Mouse (Mus musculus): Measurements from ENCODE around the gene Ppard. TPM values are rescaled to one million over a fixed set of nuclear protein-coding genes. Genes with fewer than 3 reads are reported as not detected.

Gene Ppard
- polyA plus RNA-seq, 1 experiment from 2014 or later = 1.9 TPM

DNA sequence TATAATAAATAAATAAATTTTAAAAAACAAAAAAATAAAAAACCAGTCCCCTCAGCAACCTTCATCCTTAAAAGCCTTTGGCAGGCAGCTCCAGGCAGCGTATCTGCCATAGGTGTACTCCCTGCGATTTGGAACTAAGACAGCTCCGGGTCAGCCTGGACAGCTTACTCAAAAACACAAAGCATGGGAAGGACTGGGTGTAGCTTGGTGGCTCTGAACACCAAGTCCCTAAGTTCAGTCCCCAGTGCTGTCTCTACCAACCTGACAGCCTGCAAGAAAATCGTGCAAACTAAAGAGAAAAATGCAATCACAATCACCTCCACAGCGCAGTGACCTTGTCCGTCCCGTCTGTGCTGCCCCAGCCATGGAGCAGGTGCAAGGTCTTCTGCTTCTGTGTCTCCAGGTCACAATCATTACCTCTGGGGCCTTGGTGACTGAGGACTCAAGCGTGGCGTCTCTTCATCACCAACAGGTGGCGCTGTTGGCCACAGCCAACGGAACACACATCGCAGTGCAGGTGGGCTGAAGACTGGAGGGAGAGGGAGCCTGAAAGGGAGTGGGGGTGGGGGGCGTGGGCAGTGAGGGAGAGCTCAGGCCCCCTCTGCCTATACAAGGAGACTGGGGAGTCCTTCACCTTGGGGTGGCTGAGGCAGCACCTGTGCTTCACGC lies 28.3 kb upstream of the Ppard start:
- no peak overlapping the region for H3K9ac ChIP-seq (replicated peaks; ENCODE audit: low read length)
- 38% methylated on average over 14 of the region's 14 CpGs for WGBS
- DNase-seq (ENCODE audit: low spot score) (peak; percentile 73), ATAC-seq (replicated peaks; ENCODE audit: insufficient number of reproducible peaks, low FRiP score, low TSS enrichment, low read depth) (no peak)
- no peak overlapping the region for H3K4me2 ChIP-seq (ENCODE audit: low read depth, low read length)
- peaks cover 4% of the 10 kb centered on the region for H3K4me1 ChIP-seq (ENCODE audit: control insufficient read depth, insufficient read depth, low read length)
- H3K36me3 ChIP-seq (replicated peaks; ENCODE audit: control insufficient read depth, insufficient read depth, low read depth, low read length) = peaks cover under 1% of the 10 kb centered on the region; the same call in 1 of the 2 replicates
- no peaks in the 10 kb centered on the region for H3K9me3 ChIP-seq (replicated peaks; ENCODE audit: control insufficient read depth, low read length)
- no peaks in the 10 kb centered on the region for H3K27me3 ChIP-seq (ENCODE audit: control insufficient read depth, insufficient read depth, low read length)
- no peak overlapping the region for H3K27ac ChIP-seq (replicated peaks; ENCODE audit: low read depth, low read length)
- no peak overlapping the region for H3K4me3 ChIP-seq (ENCODE audit: low read depth, low read length)

- H3K4me2 ChIP-seq (ENCODE audit: low read depth, low read length) = no peak overlapping the region
- ATAC-seq (replicated peaks; ENCODE audit: insufficient number of reproducible peaks, low FRiP score, low TSS enrichment, low read depth) = no peak
- no peak for DNase-seq (ENCODE audit: low spot score)
- no peak overlapping the region for H3K9ac ChIP-seq (replicated peaks; ENCODE audit: low read length)
- no peaks in the 10 kb centered on the region for H3K36me3 ChIP-seq (replicated peaks; ENCODE audit: control insufficient read depth, insufficient read depth, low read depth, low read length)
- H3K27ac ChIP-seq (replicated peaks; ENCODE audit: low read depth, low read length) = no peak overlapping the region
- H3K4me1 ChIP-seq (ENCODE audit: control insufficient read depth, insufficient read depth, low read length) = peaks cover 4% of the 10 kb centered on the region
- H3K9me3 ChIP-seq (replicated peaks; ENCODE audit: control insufficient read depth, low read length) = no peaks in the 10 kb centered on the region
- H3K27me3 ChIP-seq (ENCODE audit: control insufficient read depth, insufficient read depth, low read length) = no peaks in the 10 kb centered on the region
- 93% methylated on average over 8 of the region's 8 CpGs for WGBS
- H3K4me3 ChIP-seq (ENCODE audit: low read depth, low read length) = no peak overlapping the region
Observed at GRCm38 (mm10) chr17:28205443-28205842, 27.1 kb upstream of the Ppard start.

GRCm38 (mm10) chr17:28207092-28207491 lies 25.4 kb upstream of the Ppard start:
- H3K4me1 ChIP-seq (ENCODE audit: control insufficient read depth, insufficient read depth, low read length) = peaks cover 4% of the 10 kb centered on the region
- H3K4me2 ChIP-seq (ENCODE audit: low read depth, low read length) = no peak overlapping the region
- 68% methylated on average over 8 of the region's 8 CpGs for WGBS
- H3K4me3 ChIP-seq (ENCODE audit: low read depth, low read length) = no peak overlapping the region
- no peaks in the 10 kb centered on the region for H3K27me3 ChIP-seq (ENCODE audit: control insufficient read depth, insufficient read depth, low read length)
- no peaks in the 10 kb centered on the region for H3K36me3 ChIP-seq (replicated peaks; ENCODE audit: control insufficient read depth, insufficient read depth, low read depth, low read length)
- ATAC-seq (replicated peaks; ENCODE audit: insufficient number of reproducible peaks, low FRiP score, low TSS enrichment, low read depth) = peak; percentile 5; the same call in 1 of the 2 replicates
- DNase-seq (ENCODE audit: low spot score) = no peak
- peak overlapping the region; percentile 25; the same call in 1 of the 2 replicates for H3K9ac ChIP-seq (replicated peaks; ENCODE audit: low read length)
- H3K27ac ChIP-seq (replicated peaks; ENCODE audit: low read depth, low read length) = peak overlapping the region; percentile 29
- H3K9me3 ChIP-seq (replicated peaks; ENCODE audit: control insufficient read depth, low read length) = no peaks in the 10 kb centered on the region

GRCm38 (mm10) chr17:28207591-28208313 lies 24.7 kb upstream of the Ppard start, which contains the start of gene Def6:
Gene Def6 (plus strand): TSS chr17:28207778.
- peak within 1 kb of the TSS; percentile 25 for H3K4me3 ChIP-seq (ENCODE audit: low read depth, low read length)

DNA sequence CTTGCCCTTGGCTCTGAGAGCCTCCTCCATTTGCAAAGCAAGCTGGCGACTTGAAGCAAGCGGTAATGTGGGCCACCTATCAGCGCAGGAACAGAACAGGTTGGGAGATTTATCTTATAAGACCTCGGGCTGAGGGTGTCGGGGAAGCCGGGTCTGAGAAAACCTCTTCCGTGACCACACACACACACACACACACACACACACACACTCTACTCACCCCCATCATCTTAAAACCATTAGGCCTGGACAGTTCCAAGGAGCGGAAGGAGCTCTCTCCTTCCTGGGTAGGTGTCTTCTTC lies 24.2 kb upstream of the Ppard start:
- 72% methylated on average over 8 of the region's 8 CpGs for WGBS
- H3K4me3 ChIP-seq (ENCODE audit: low read depth, low read length) = no peak overlapping the region

More at GRCm38 (mm10) chr17:28207591-28208313, 24.7 kb upstream of the Ppard start, which contains the start of gene Def6:
- Histone ChIP-seq H3K27ac (replicated peaks; ENCODE audit: low read depth, low read length) (peak within 1 kb of the TSS; percentile 29), H3K9me3 (replicated peaks; ENCODE audit: control insufficient read depth, low read length) (no peaks in the 10 kb centered on the region), H3K27me3 (ENCODE audit: control insufficient read depth, insufficient read depth, low read length) (no peaks in the 10 kb centered on the region), H3K4me2 (ENCODE audit: low read depth, low read length) (peak within 1 kb of the TSS; percentile 47), H3K9ac (replicated peaks; ENCODE audit: low read length) (peak within 1 kb of the TSS; percentile 48), H3K36me3 (replicated peaks; ENCODE audit: control insufficient read depth, insufficient read depth, low read depth, low read length) (no peaks in the 10 kb centered on the region), H3K4me1 (ENCODE audit: control insufficient read depth, insufficient read depth, low read length) (peaks cover 4% of the 10 kb centered on the region)
- DNase-seq (ENCODE audit: low spot score) = peak; percentile 90
- 21% methylated on average over 26 of the region's 26 CpGs for WGBS
- peak; percentile 73 for ATAC-seq (replicated peaks; ENCODE audit: insufficient number of reproducible peaks, low FRiP score, low TSS enrichment, low read depth)

GRCm38 (mm10) chr17:28209457-28210110 lies 22.9 kb upstream of the Ppard start:
- WGBS = 71% methylated on average over 4 of the region's 4 CpGs

More for the DNA sequence above, 24.2 kb upstream of the Ppard start:
- H3K4me2 ChIP-seq (ENCODE audit: low read depth, low read length) = peak overlapping the region; percentile 47; the same call in 1 of the 2 replicates
- H3K36me3 ChIP-seq (replicated peaks; ENCODE audit: control insufficient read depth, insufficient read depth, low read depth, low read length) = no peaks in the 10 kb centered on the region
- ATAC-seq (replicated peaks; ENCODE audit: insufficient number of reproducible peaks, low FRiP score, low TSS enrichment, low read depth) = no peak
- no peaks in the 10 kb centered on the region for H3K9me3 ChIP-seq (replicated peaks; ENCODE audit: control insufficient read depth, low read length)
- no peak for DNase-seq (ENCODE audit: low spot score)
- H3K9ac ChIP-seq (replicated peaks; ENCODE audit: low read length) = peak overlapping the region; percentile 48; the same call in 1 of the 2 replicates
- peaks cover 4% of the 10 kb centered on the region for H3K4me1 ChIP-seq (ENCODE audit: control insufficient read depth, insufficient read depth, low read length)
- H3K27ac ChIP-seq (replicated peaks; ENCODE audit: low read depth, low read length) = no peak overlapping the region
- no peaks in the 10 kb centered on the region for H3K27me3 ChIP-seq (ENCODE audit: control insufficient read depth, insufficient read depth, low read length)

DNA sequence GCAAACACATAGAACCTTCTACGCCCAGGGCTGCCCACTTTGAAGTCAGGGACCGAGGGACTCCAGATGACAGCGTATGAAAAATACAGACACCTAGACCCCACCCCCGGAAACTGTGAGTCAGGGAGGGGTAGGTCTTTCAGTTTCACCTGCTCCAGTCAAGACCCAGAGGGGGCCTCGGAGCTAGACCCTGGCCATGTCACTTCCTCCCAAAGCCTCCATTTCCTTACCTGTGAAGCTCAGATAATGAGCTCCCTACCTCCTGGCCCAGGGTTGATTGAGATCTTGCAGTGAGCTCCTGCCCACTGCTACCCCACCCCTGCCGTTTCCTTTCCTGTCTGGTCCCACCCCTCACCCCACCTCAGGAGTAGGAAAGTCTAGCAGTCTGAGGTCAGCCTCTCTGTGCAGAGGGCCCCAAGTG lies 20.6 kb upstream of the Ppard start:
- H3K27me3 ChIP-seq (ENCODE audit: control insufficient read depth, insufficient read depth, low read length) = no peaks in the 10 kb centered on the region
- H3K4me2 ChIP-seq (ENCODE audit: low read depth, low read length) = no peak overlapping the region
- H3K4me3 ChIP-seq (ENCODE audit: low read depth, low read length) = no peak overlapping the region
- no peak overlapping the region for H3K27ac ChIP-seq (replicated peaks; ENCODE audit: low read depth, low read length)
- no peaks in the 10 kb centered on the region for H3K36me3 ChIP-seq (replicated peaks; ENCODE audit: control insufficient read depth, insufficient read depth, low read depth, low read length)
- H3K9me3 ChIP-seq (replicated peaks; ENCODE audit: control insufficient read depth, low read length) = no peaks in the 10 kb centered on the region
- H3K4me1 ChIP-seq (ENCODE audit: control insufficient read depth, insufficient read depth, low read length) = peaks cover 4% of the 10 kb centered on the region
- DNase-seq (ENCODE audit: low spot score) (no peak), ATAC-seq (replicated peaks; ENCODE audit: insufficient number of reproducible peaks, low FRiP score, low TSS enrichment, low read depth) (no peak)
- 84% methylated on average over 6 of the region's 6 CpGs for WGBS
- H3K9ac ChIP-seq (replicated peaks; ENCODE audit: low read length) = no peak overlapping the region

More at GRCm38 (mm10) chr17:28209457-28210110, 22.9 kb upstream of the Ppard start:
- DNase-seq (ENCODE audit: low spot score) (no peak), ATAC-seq (replicated peaks; ENCODE audit: insufficient number of reproducible peaks, low FRiP score, low TSS enrichment, low read depth) (no peak)
- peaks cover 4% of the 10 kb centered on the region for H3K4me1 ChIP-seq (ENCODE audit: control insufficient read depth, insufficient read depth, low read length)
- no peak overlapping the region for H3K9ac ChIP-seq (replicated peaks; ENCODE audit: low read length)
- H3K27ac ChIP-seq (replicated peaks; ENCODE audit: low read depth, low read length) = no peak overlapping the region
- H3K9me3 ChIP-seq (replicated peaks; ENCODE audit: control insufficient read depth, low read length) = no peaks in the 10 kb centered on the region
- no peaks in the 10 kb centered on the region for H3K36me3 ChIP-seq (replicated peaks; ENCODE audit: control insufficient read depth, insufficient read depth, low read depth, low read length)
- no peaks in the 10 kb centered on the region for H3K27me3 ChIP-seq (ENCODE audit: control insufficient read depth, insufficient read depth, low read length)
- no peak overlapping the region for H3K4me2 ChIP-seq (ENCODE audit: low read depth, low read length)
- no peak overlapping the region for H3K4me3 ChIP-seq (ENCODE audit: low read depth, low read length)

Data from embryonic facial prominence, embryonic 11.5 days (tissue).